Mouse (Mus musculus): ENCODE measurements around the gene Tgfbi. TPM values are rescaled to one million over a fixed set of nuclear protein-coding genes. Genes with fewer than 3 reads are reported as not detected.
A peak's percentile ranks its signal among the peaks of the same experiment; 100 is the strongest.

Gene Tgfbi
- total RNA-seq, 2 experiments from 2014 or later: 2.9 to 4.3 TPM

DNA sequence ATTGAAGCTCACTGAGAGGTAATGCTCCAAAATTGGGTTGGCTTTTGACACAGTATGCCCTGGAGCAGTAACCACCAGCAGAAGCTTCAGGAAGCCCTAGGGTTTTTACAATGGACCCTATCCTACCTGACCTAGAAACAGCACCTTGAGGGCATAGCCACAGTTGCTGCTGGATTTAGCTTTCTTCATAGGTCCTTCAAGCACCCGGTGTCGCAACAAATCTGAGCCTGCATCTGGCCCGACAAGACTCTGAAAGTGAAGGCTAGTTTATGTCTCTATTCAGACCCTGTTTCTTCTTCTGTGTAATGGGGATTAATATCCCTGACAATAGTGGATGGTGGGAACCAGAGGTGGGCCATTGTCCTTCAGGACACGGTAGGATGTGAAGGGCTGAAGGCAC is 68.4 kb downstream of the Tgfbi start:
- intact Hi-C loops (cut with DNase I): no loop called here
- no peak for DNase-seq (ENCODE audit: low spot score in 2 of 2)

DNA sequence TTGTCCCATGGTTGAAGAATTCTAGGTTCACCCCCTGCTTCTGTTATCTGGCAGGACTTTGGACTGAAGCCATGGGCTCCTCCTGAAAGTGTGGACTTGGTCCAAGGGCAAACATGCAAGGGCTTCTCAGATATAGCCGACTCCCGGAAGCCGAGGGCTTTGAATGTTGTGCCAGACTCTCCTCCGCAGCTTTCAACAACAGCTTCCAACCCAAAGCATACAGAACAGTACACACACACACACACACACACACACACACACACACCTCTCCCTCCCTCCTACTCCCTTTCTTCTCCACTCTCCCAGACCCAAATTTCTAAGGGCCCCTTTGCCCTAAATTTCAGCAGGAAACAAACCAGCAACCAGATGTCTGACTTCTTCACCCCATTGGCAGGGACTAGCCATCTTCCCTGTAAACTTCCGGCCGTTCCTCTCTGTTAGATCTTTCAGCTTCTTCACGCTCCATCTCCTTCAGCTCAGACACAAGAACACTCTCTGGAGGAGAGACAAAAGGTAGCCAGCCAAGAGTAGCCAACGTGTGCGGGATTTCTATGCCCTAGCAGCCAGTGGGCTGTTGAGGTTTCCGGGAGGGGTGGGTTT is 69.0 kb downstream of the Tgfbi start:
- intact Hi-C loops (cut with DNase I): no loop called here
- DNase-seq (ENCODE audit: low spot score in 2 of 2): no peak

DNA sequence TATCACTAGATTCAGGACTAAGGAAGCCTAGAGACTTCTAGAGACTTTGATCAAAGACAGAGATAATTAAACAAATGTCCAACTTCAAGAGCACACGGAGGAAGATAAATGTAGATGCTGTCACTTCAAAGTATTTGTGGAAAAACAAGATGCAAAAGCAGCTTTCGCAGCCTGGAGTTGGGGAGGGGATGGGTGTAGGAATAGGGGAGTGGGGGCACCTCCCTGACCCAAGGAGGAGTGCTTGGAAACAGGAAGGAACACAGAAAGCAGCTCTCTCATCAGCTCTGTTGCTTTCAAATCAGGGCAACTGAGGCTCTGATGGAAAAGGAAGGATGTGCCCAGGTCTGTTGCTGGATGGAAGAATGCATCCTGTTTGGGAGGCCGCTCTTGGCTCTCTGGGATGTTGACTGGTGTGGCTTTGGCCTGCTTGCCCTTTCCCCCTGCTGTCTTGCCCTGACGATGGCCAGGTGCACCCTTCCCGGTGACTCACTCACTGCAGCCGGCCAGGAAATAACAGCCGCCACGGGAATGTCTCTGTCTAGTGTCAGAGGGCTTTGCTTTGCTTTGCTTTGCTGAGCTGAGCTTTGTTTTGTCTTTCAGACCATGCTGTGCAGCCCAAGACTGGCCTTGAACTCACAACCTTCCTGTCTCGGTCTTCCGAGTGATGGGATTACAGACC is 69.6 kb downstream of the Tgfbi start:
- DNase-seq (ENCODE audit: low spot score in 2 of 2): no peak
- intact Hi-C loops (cut with DNase I): no loop called here

DNA sequence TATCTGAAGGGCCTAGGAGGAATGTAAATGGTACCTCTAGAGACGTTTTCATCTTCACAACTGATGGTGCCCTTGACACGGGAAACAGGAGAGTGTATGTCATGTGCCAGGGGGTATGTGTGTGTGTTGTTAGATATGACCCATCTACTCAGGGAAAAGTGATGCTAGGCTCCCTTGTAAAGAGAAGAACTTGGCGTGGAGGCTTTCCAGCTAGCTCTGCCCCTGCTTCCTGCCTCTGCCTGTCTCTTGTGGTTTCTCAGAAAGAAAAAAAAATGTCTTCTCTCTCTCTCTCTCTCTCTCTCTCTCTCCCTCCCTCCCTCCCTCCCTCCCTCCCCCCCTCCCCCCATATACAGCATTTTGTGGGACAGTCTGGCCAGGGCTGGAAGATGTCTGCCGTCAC is 72.6 kb downstream of the Tgfbi start:
- intact Hi-C loops (cut with DNase I): no loop called here
- no peak for DNase-seq (ENCODE audit: low spot score in 2 of 2)

DNA sequence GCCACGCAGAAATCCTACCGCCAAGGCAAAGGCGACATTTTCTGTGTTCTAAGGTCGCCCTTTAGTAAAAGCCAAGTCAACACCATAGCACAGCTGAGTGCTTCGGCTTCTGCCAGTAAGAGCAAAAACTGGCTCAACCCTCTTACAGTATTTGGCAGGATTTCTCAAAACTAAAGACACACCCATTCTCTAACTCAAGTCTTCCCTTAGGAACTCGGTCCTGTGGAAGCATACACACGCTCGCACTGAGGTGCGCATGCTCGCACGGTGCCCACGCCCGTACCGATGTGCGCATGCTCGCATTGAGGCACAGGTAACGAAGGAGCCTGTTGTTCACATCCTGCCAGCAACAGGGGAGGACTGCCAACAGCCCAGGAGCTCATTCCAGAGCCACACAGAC is 73.0 kb downstream of the Tgfbi start:
- intact Hi-C loops (cut with DNase I): no loop called here
- DNase-seq (ENCODE audit: low spot score in 2 of 2): peak; percentile 54 to 72

DNA sequence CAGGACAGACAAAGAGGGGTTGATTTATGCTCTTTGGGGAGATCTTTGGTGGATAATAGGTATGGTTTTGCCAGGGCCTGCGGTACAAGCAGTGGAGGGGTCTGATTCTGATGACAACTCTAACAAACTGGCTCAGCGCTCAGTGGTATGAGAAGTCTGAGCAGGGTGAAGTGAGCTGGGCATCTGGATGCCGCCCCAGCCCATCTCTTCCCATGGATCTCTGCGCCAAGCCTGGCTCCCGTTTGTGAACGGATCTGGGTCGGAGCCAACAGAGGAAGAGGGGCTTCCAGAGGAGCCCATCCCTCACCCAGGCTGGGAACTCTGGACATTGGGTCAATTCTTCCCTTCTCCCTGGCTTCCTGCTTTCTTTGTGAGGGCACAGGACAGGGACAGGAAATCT is 74.0 kb downstream of the Tgfbi start:
- intact Hi-C loops (cut with DNase I): no loop called here
- DNase-seq (ENCODE audit: low spot score in 2 of 2): no peak

Other genes starting within 250 kb of the Tgfbi start
- not detected for gene Gm3045, start 182.9 kb upstream of the Tgfbi start, total RNA-seq (2021)
- under 1 TPM in 1 of 2 experiments, not detected in 1; 0.11 TPM for gene Slc25a48, start 171.2 kb upstream of the Tgfbi start, total RNA-seq (2021)
- not detected for gene Il9, start 127.3 kb upstream of the Tgfbi start, total RNA-seq (2021)
- 1 to 10 TPM; 6.6 to 6.8 TPM for gene Fbxl21, start 87.1 kb upstream of the Tgfbi start, total RNA-seq (2021)
- gene Lect2, start 61.0 kb upstream of the Tgfbi start, total RNA-seq (2021): not detected
- 10 to 100 TPM; 18.1 to 23.1 TPM for gene Smad5, start 93.5 kb downstream of the Tgfbi start, total RNA-seq (2021)
- 10 to 100 TPM; 13.0 to 16.7 TPM for gene Gm45623, start 144.3 kb downstream of the Tgfbi start, total RNA-seq (2021)

Data from left cerebral cortex, postnatal 36 days (tissue).